Mouse (Mus musculus): Measurements from ENCODE around the gene Hyal2.

Hyal2 gene

GRCm38 (mm10) chr9:107611456-107612190 is 43.9 kb downstream of the Hyal2 start:
- DNase-seq (ENCODE audit: low spot score in 2 of 2) = no peak

- peak; percentile 94 to 98 for DNase-seq (ENCODE audit: low spot score in 2 of 2)
Observed at GRCm38 (mm10) chr9:107612191-107612944, 44.6 kb downstream of the Hyal2 start.

- DNase-seq (ENCODE audit: low spot score in 2 of 2) = no peak
Observed at GRCm38 (mm10) chr9:107612945-107613569, 45.3 kb downstream of the Hyal2 start.

GRCm38 (mm10) chr9:107615035-107615434 is 47.3 kb downstream of the Hyal2 start:
- DNase-seq (ENCODE audit: low spot score in 2 of 2) = no peak

DNA sequence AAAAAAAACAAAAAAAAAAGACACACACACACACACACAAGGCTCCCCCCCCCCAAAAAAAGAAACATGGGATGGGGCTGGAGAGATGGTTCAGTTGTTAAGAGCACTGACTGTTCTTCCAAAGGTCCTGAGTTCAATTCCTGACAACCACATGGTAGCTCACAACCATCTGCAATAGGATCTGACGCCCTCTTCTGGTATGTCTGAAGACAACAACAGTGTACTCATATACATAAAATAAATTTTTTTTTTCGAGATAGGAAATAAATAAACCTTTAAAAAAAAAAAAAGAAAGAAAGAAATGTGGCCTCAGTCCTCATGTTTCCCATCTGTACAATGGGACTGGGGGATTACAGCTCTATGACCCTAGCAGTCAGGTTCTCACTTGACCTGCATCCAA is 49.7 kb downstream of the Hyal2 start:
- DNase-seq (ENCODE audit: low spot score in 2 of 2) = no peak

GRCm38 (mm10) chr9:107618098-107618497 is 50.4 kb downstream of the Hyal2 start:
- no peak for DNase-seq (ENCODE audit: low spot score in 2 of 2)

GRCm38 (mm10) chr9:107618778-107619545 is 51.2 kb downstream of the Hyal2 start:
- DNase-seq (ENCODE audit: low spot score in 2 of 2) = no peak

DNA sequence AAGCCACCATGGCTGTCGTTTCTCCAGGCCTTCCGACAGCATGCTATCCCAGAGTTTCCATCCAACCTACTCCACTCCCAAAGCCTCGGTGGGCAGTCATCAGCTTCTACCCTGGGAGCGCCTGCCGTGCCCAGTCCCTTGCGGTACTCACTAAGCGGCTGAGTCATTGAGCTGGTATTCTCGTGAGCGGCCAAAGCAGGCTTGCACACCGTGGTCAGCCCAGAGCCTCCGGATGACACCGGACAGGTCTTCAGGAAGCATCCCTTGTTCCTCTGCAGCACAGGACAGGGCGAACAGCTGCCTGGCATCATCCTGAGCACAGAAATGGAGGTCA is 51.8 kb downstream of the Hyal2 start:
- no peak for DNase-seq (ENCODE audit: low spot score in 2 of 2)

GRCm38 (mm10) chr9:107620954-107621353 is 53.2 kb downstream of the Hyal2 start:
- DNase-seq (ENCODE audit: low spot score in 2 of 2) = no peak
